Mouse (Mus musculus) testis, adult 2 months (tissue): ENCODE measurements at regions not wholly inside any gene's neighbourhood (a gene's known extent, or its start where the extent isn't known, plus 50 kb on each side); places are given as distances from the start of the nearest gene placed in this dataset.

Source experiments
- H3K27ac ChIP-seq: fragments of 200-500 bp; 2 replicates; pipeline ENCODE4 v1.5.1; 2012; ENCODE audit warnings: low read depth, low read length; ENCODE audit not compliant: control insufficient read depth, insufficient read depth
- H3K27me3 ChIP-seq: fragments of 200-500 bp; 2 replicates; pipeline ENCODE4 v1.6.1; 2012; ENCODE audit warnings: mild to moderate bottlenecking, low read length, moderate library complexity; ENCODE audit not compliant: control insufficient read depth, insufficient read depth
- H3K36me3 ChIP-seq: fragments of 200-500 bp; 2 replicates; pipeline ENCODE4 v1.6.1; 2012; ENCODE audit warnings: mild to moderate bottlenecking, low read length; ENCODE audit not compliant: control insufficient read depth, insufficient read depth
- H3K4me1 ChIP-seq: fragments of 200-500 bp; 2 replicates; pipeline ENCODE4 v1.6.1; 2012; ENCODE audit warnings: low read length; ENCODE audit not compliant: control insufficient read depth, insufficient read depth
- H3K4me3 ChIP-seq: fragments of 200-500 bp; 2 replicates; pipeline ENCODE4 v1.5.1; 2012; ENCODE audit warnings: low read depth, mild to moderate bottlenecking, low read length, moderate library complexity, mixed read lengths; ENCODE audit not compliant: control insufficient read depth
- CTCF ChIP-seq: fragments of 200-500 bp; IDR thresholded peaks from 2 replicates; pipeline ENCODE4 v1.5.1; 2012; ENCODE audit warnings: low read depth, mild to moderate bottlenecking, inconsistent platforms, low read length, moderate library complexity; ENCODE audit not compliant: control insufficient read depth, insufficient read depth, insufficient replicate concordance
- POLR2A ChIP-seq: fragments of 200-500 bp; IDR thresholded peaks from 2 replicates; pipeline ENCODE4 v1.6.1; 2012; ENCODE audit warnings: low read depth, mild to moderate bottlenecking, inconsistent platforms, low read length, moderate library complexity; ENCODE audit not compliant: control insufficient read depth

DNA sequence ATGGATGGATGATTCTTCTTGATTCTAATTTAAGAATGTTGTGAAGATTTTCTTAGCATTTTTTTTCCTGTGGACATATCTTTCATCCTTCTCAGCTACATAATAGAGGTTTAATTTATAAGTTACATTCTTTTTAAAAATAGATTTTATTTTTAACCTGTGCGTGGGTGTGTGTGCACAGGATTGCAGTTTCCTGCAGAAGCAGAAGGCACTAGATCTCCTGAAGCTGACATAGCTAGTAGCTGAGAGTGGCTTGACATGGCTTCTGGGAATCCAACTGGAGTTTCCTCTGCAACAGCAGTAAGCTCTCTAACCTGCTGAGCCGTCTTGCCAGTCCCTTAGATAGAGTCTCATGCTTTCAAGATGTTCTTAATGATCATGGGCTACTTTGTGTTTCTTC lies 377.5 kb downstream of the Lrriq3 start:
- no peaks in the 10 kb centered on the region for H3K4me1 ChIP-seq
- no peaks in the 10 kb centered on the region for H3K27me3 ChIP-seq
- TF ChIP-seq CTCF, result no peak
- TF ChIP-seq POLR2A, result no peak
- H3K36me3 ChIP-seq, result no peaks in the 10 kb centered on the region
- no peak overlapping the region for H3K4me3 ChIP-seq
- no peak overlapping the region for H3K27ac ChIP-seq

GRCm38 (mm10) chr3:155485487-155485886 lies 392.3 kb downstream of the Lrriq3 start:
- H3K4me1 ChIP-seq, result no peaks in the 10 kb centered on the region
- no peak overlapping the region for H3K4me3 ChIP-seq
- H3K27ac ChIP-seq, result no peak overlapping the region
- H3K27me3 ChIP-seq, result no peaks in the 10 kb centered on the region
- no peaks in the 10 kb centered on the region for H3K36me3 ChIP-seq
- TF ChIP-seq CTCF (no peak), POLR2A (no peak)

GRCm38 (mm10) chr3:155487877-155488537 lies 394.8 kb downstream of the Lrriq3 start:
- TF ChIP-seq POLR2A (no peak), CTCF (no peak)
- Histone ChIP-seq H3K27ac (no peak overlapping the region), H3K36me3 (no peaks in the 10 kb centered on the region), H3K4me3 (no peak overlapping the region), H3K4me1 (no peaks in the 10 kb centered on the region), H3K27me3 (no peaks in the 10 kb centered on the region)

DNA sequence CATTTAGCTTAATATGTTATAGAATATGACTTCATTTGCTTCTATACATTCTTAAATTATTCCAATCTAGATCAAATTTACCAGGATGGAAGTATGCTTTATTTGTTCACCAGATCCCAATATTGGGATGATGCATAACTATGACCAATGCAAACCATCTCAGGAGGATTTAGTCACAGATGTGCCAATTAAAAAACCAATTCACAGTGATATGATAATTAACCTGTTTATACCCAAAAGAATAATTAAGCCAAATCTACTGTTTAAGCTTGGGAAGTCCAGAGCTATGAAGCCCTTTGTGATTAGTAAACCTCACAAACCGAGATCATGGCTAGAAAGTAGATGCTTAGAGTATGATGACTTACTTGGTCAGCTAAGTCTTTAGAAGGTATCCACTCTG lies 397.4 kb downstream of the Lrriq3 start:
- TF ChIP-seq CTCF (no peak), POLR2A (no peak)
- no peaks in the 10 kb centered on the region for H3K4me1 ChIP-seq
- H3K27me3 ChIP-seq, result no peaks in the 10 kb centered on the region
- no peaks in the 10 kb centered on the region for H3K36me3 ChIP-seq
- H3K4me3 ChIP-seq, result no peak overlapping the region
- H3K27ac ChIP-seq, result no peak overlapping the region

GRCm38 (mm10) chr3:155510161-155510857 lies 417.1 kb downstream of the Lrriq3 start:
- no peak for TF ChIP-seq CTCF
- TF ChIP-seq POLR2A, result no peak
- Histone ChIP-seq H3K4me3 (no peak overlapping the region), H3K4me1 (no peaks in the 10 kb centered on the region), H3K36me3 (no peaks in the 10 kb centered on the region), H3K27me3 (no peaks in the 10 kb centered on the region), H3K27ac (no peak overlapping the region)

DNA sequence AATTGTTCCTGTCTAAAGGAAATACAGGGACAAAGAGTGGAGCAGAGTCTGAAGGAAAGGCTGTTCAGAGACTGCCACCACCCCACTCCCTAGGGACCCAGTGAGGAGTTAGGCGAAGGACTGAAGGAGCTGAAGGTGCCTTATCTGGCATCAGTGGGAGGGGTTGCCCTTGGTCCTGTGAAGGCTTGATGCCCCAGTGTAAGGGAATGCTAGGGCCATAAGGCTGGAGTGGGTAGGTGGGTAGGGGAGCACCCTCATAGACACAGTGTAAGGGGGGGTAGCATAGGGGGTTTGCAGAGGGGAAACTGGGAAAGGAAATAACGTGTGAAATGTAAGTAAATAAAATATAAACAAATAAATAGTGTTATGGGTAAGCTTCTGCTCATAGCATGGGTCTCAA lies 420.7 kb downstream of the Lrriq3 start:
- H3K4me3 ChIP-seq, result no peak overlapping the region
- H3K36me3 ChIP-seq, result no peaks in the 10 kb centered on the region
- no peak for TF ChIP-seq POLR2A
- TF ChIP-seq CTCF, result no peak
- H3K4me1 ChIP-seq, result no peaks in the 10 kb centered on the region
- H3K27me3 ChIP-seq, result no peaks in the 10 kb centered on the region
- H3K27ac ChIP-seq, result no peak overlapping the region

GRCm38 (mm10) chr3:155529312-155529711 lies 436.1 kb downstream of the Lrriq3 start:
- no peak overlapping the region for H3K4me3 ChIP-seq
- H3K36me3 ChIP-seq, result no peaks in the 10 kb centered on the region
- no peaks in the 10 kb centered on the region for H3K4me1 ChIP-seq
- no peak for TF ChIP-seq CTCF
- no peaks in the 10 kb centered on the region for H3K27me3 ChIP-seq
- no peak overlapping the region for H3K27ac ChIP-seq
